Mouse (Mus musculus) lung, postnatal 0 days (tissue): ENCODE measurements around the gene 4930444G20Rik.

Source experiments
- CTCF ChIP-seq: IDR thresholded peaks from 2 replicates; pipeline ENCODE4 v1.5.1; 2016; ENCODE audit warnings: antibody characterized with exemption, mild to moderate bottlenecking
- EP300 ChIP-seq: IDR thresholded peaks from 2 replicates; pipeline ENCODE4 v1.6.1; 2016; ENCODE audit warnings: antibody characterized with exemption, mild to moderate bottlenecking, control low read depth

DNA sequence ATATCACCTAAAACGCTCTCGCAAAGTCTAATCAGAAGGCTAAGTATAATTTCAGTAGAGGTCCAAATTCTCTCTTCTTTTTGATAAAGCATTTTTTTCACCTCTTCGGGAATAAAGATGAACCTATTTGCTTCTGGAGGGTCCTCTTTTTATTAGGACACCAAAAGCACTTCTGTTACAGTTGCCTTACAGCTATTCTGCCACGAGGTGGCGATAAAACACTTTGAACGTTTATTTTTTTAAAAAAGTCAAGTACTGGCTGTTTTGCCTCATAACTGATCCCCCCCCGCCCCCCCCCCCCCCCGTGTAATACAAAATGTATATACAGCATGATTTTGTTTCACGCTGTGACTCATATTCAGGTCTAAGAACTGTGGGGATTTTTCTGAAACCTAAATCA is 33.6 kb downstream of the 4930444G20Rik start:
- TF ChIP-seq CTCF: peak; percentile 57
- TF ChIP-seq EP300: no peak
